Mouse (Mus musculus) right cerebral cortex, postnatal 14 days (tissue): ENCODE results near the gene Scgb1b18.
"Not testable (repeated sequence)": the region's sequence is repeated elsewhere in the genome, so short reads cannot be mapped to it uniquely, and the experiment has no call there.

Source experiments
- DNase-seq: peaks from one replicate; pipeline ENCODE4 v3.0.0; 2022

The Scgb1b18 gene

DNA sequence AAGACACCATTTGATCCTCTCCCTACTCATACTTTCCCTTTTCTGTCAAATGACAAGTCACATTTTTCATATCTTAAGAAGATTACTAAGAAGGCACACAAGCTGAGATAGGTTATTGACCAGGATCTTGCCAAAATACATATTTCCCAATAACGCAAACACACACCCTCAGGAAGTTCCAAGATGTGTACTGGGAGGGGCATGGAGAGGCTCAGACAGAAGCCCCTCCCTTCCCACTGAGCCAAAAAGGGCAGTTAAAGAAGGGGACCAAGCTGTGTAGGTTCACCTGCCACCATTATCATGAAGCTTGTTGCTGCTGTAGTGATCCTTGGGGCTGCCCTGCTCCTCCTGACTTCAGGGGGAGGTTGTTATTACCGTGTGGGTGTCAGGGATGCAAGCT is at the start of gene Scgb1b18:
Gene Scgb1b18 (plus strand): TSS at position 301 of the 400 bp plus-strand sequence.
- not testable (repeated sequence) for DNase-seq

DNA sequence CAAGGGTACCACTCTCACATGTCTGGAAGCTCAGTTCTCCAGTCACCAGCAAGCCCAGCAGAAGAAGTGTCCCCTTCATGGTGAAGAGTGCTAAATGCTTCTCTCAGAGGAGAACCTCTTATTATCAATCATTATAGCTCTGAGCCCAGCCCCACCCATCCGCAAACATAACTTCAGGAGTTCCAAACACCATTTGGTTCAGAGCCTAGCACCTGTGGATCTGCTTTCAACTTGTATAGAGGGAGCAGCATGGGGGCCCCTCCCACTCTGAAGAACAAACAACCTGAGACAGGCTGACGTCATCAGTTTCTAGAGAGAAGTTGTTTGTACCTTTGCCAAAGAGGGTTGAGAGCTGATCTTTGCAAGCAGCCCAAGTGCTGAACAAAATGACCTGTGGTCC is 11.6 kb upstream of the Scgb1b18 start, which contains the start of gene Scgb2b18:
Gene Scgb2b18 (minus strand): TSS at position 101 of the 400 bp plus-strand sequence.
- DNase-seq = not testable (repeated sequence)
